Mouse (Mus musculus) liver, embryonic 11.5 days (tissue): ENCODE results near the gene Snx29. TPM values are rescaled to one million over a fixed set of nuclear protein-coding genes. Genes with fewer than 3 reads are reported as not detected.
"Not testable (repeated sequence)": the region's sequence is repeated elsewhere in the genome, so short reads cannot be mapped to it uniquely, and the experiment has no call there.

Experiments
- ATAC-seq: fragments of 200-750 bp; cut with Nextera tagmentation; replicated peaks from 2 replicates; pipeline ENCODE4 v1.8.0; 2017; ENCODE audit warnings: moderate number of reproducible peaks, mild to moderate bottlenecking, moderate TSS enrichment, moderate library complexity; ENCODE audit not compliant: low FRiP score
- DNase-seq: peaks from one replicate; pipeline ENCODE4 v3.0.0-alpha.2; 2017; ENCODE audit warnings: low spot score
- H3K27ac ChIP-seq: fragments of 300-500 bp; sonication (generic); 2 replicates; pipeline ENCODE4 v1.5.1; 2014; ENCODE audit warnings: mild to moderate bottlenecking, low read depth, low read length, control low read depth
- H3K27me3 ChIP-seq: fragments of 300-500 bp; sonication (generic); replicated peaks from 2 replicates; pipeline ENCODE4 v1.6.1; 2014; ENCODE audit warnings: low read length, mixed read lengths; ENCODE audit not compliant: control insufficient read depth, insufficient read depth
- H3K36me3 ChIP-seq: fragments of 300-500 bp; sonication (generic); 2 replicates; pipeline ENCODE4 v1.6.1; 2014; ENCODE audit warnings: mild to moderate bottlenecking, low read length, moderate library complexity, mixed read lengths; ENCODE audit not compliant: control insufficient read depth, insufficient read depth
- H3K4me1 ChIP-seq: fragments of 300-500 bp; sonication (generic); replicated peaks from 2 replicates; pipeline ENCODE4 v1.6.1; 2014; ENCODE audit warnings: low read length, mixed read lengths; ENCODE audit not compliant: control insufficient read depth, insufficient read depth
- H3K4me2 ChIP-seq: fragments of 300-500 bp; sonication (generic); 2 replicates; pipeline ENCODE4 v1.6.1; 2014; ENCODE audit warnings: mild to moderate bottlenecking, control low read depth, moderate library complexity
- H3K4me3 ChIP-seq: fragments of 300-500 bp; sonication (generic); 2 replicates; pipeline ENCODE4 v1.5.1; 2014; ENCODE audit warnings: low read depth, low read length, control low read depth
- H3K9ac ChIP-seq: fragments of 300-500 bp; sonication (generic); 2 replicates; pipeline ENCODE4 v1.6.1; 2014; ENCODE audit warnings: low read depth, low read length, control low read depth
- H3K9me3 ChIP-seq: fragments of 300-500 bp; sonication (generic); 2 replicates; pipeline ENCODE4 v1.6.1; 2016; ENCODE audit warnings: low read length, inconsistent platforms, mixed read lengths; ENCODE audit not compliant: control insufficient read depth
- WGBS: fragments of 180-500 bp; shearing (Covaris S2); extraction: QIAGEN DNeasy Blood & Tissue Kit; methylation state at CpG from one replicate; pipeline ENCODE4 v1.1.7; 2014; 5-methylcytosine and 5-hydroxymethylcytosine counted together
- polyA plus RNA-seq: library from polyadenylated mRNA; unstranded; fragments of >200 nt; fragmentation: Nextera tagmentation; extraction: Ambion mirVana; gene quantifications from 2 replicates; pipeline ENCODE4 v1.2.1, GENCODE M21; 2014

The Snx29 gene
- polyA plus RNA-seq, 1 experiment from 2014 or later = 5.1 TPM

- ATAC-seq (no peak), DNase-seq (no peak)
- no peak overlapping the region for H3K9ac ChIP-seq
- WGBS = 43% methylated on average over 4 of the region's 4 CpGs
- H3K27me3 ChIP-seq = no peaks in the 10 kb centered on the region
- H3K4me1 ChIP-seq = no peaks in the 10 kb centered on the region
- no peak overlapping the region for H3K4me2 ChIP-seq
- H3K27ac ChIP-seq = no peak overlapping the region
- H3K4me3 ChIP-seq = no peak overlapping the region
- H3K9me3 ChIP-seq = no peaks in the 10 kb centered on the region
- H3K36me3 ChIP-seq = no peaks in the 10 kb centered on the region
Measured at GRCm38 (mm10) chr16:11441616-11442015, 118.9 kb downstream of the Snx29 start.

GRCm38 (mm10) chr16:11442534-11442933 lies 119.8 kb downstream of the Snx29 start:
- no peak for ATAC-seq
- H3K9me3 ChIP-seq = no peaks in the 10 kb centered on the region
- H3K4me3 ChIP-seq = no peak overlapping the region

GRCm38 (mm10) chr16:11444626-11445025 lies 121.9 kb downstream of the Snx29 start:
- H3K27me3 ChIP-seq = no peaks in the 10 kb centered on the region
- H3K36me3 ChIP-seq = no peaks in the 10 kb centered on the region
- DNase-seq (no peak), ATAC-seq (no peak)
- WGBS = 94% methylated on average over 1 of the region's 1 CpGs
- H3K4me2 ChIP-seq = no peak overlapping the region
- no peak overlapping the region for H3K4me3 ChIP-seq
- no peaks in the 10 kb centered on the region for H3K9me3 ChIP-seq
- no peak overlapping the region for H3K27ac ChIP-seq
- no peak overlapping the region for H3K9ac ChIP-seq
- no peaks in the 10 kb centered on the region for H3K4me1 ChIP-seq

More at GRCm38 (mm10) chr16:11442534-11442933, 119.8 kb downstream of the Snx29 start:
- no peak for DNase-seq
- H3K27ac ChIP-seq = no peak overlapping the region
- no peaks in the 10 kb centered on the region for H3K4me1 ChIP-seq
- H3K27me3 ChIP-seq = no peaks in the 10 kb centered on the region
- H3K9ac ChIP-seq = no peak overlapping the region
- H3K36me3 ChIP-seq = no peaks in the 10 kb centered on the region
- no peak overlapping the region for H3K4me2 ChIP-seq

- DNase-seq (no peak), ATAC-seq (no peak)
- Histone ChIP-seq H3K4me3 (no peak overlapping the region), H3K36me3 (no peaks in the 10 kb centered on the region), H3K4me1 (no peaks in the 10 kb centered on the region), H3K9ac (no peak overlapping the region), H3K9me3 (no peaks in the 10 kb centered on the region), H3K27ac (no peak overlapping the region), H3K27me3 (no peaks in the 10 kb centered on the region), H3K4me2 (no peak overlapping the region)
- WGBS = 88% methylated on average over 4 of the region's 4 CpGs
Measured at GRCm38 (mm10) chr16:11446977-11447376, 124.3 kb downstream of the Snx29 start.

GRCm38 (mm10) chr16:11447905-11448304 lies 125.2 kb downstream of the Snx29 start:
- ATAC-seq (no peak), DNase-seq (no peak)
- no peak overlapping the region for H3K9ac ChIP-seq
- no peak overlapping the region for H3K4me3 ChIP-seq
- no peak overlapping the region for H3K4me2 ChIP-seq
- WGBS = 89% methylated on average over 5 of the region's 5 CpGs
- no peaks in the 10 kb centered on the region for H3K36me3 ChIP-seq
- H3K9me3 ChIP-seq = no peaks in the 10 kb centered on the region
- no peaks in the 10 kb centered on the region for H3K27me3 ChIP-seq
- no peaks in the 10 kb centered on the region for H3K4me1 ChIP-seq
- no peak overlapping the region for H3K27ac ChIP-seq

GRCm38 (mm10) chr16:11448696-11449095 lies 126.0 kb downstream of the Snx29 start:
- 72% methylated on average over 4 of the region's 4 CpGs for WGBS
- not testable (repeated sequence) for H3K27ac ChIP-seq, H3K9me3 ChIP-seq, H3K4me1 ChIP-seq, H3K4me3 ChIP-seq, H3K4me2 ChIP-seq, H3K27me3 ChIP-seq, H3K9ac ChIP-seq, H3K36me3 ChIP-seq, ATAC-seq, DNase-seq

GRCm38 (mm10) chr16:11449344-11449743 lies 126.6 kb downstream of the Snx29 start:
- no peak for DNase-seq
- 82% methylated on average over 4 of the region's 4 CpGs for WGBS
- no peaks in the 10 kb centered on the region for H3K36me3 ChIP-seq
- H3K9me3 ChIP-seq = no peaks in the 10 kb centered on the region
- no peak overlapping the region for H3K4me3 ChIP-seq
- no peak overlapping the region for H3K27ac ChIP-seq
- H3K27me3 ChIP-seq = no peaks in the 10 kb centered on the region
- no peak for ATAC-seq
- H3K9ac ChIP-seq = no peak overlapping the region
- no peaks in the 10 kb centered on the region for H3K4me1 ChIP-seq
- no peak overlapping the region for H3K4me2 ChIP-seq

GRCm38 (mm10) chr16:11450626-11451025 lies 127.9 kb downstream of the Snx29 start:
- H3K9ac ChIP-seq = no peak overlapping the region
- H3K27ac ChIP-seq = no peak overlapping the region
- no peak overlapping the region for H3K4me3 ChIP-seq
- no peaks in the 10 kb centered on the region for H3K27me3 ChIP-seq
- H3K36me3 ChIP-seq = no peaks in the 10 kb centered on the region
- no peaks in the 10 kb centered on the region for H3K9me3 ChIP-seq
- no peaks in the 10 kb centered on the region for H3K4me1 ChIP-seq
- WGBS = 92% methylated on average over 4 of the region's 4 CpGs
- ATAC-seq (no peak), DNase-seq (no peak)
- no peak overlapping the region for H3K4me2 ChIP-seq

GRCm38 (mm10) chr16:11454871-11455270 lies 132.2 kb downstream of the Snx29 start:
- H3K9me3 ChIP-seq = no peaks in the 10 kb centered on the region
- H3K4me2 ChIP-seq = no peak overlapping the region
- no peaks in the 10 kb centered on the region for H3K36me3 ChIP-seq
- H3K27ac ChIP-seq = no peak overlapping the region
- ATAC-seq = no peak
- WGBS = 88% methylated on average over 4 of the region's 4 CpGs
- H3K4me3 ChIP-seq = no peak overlapping the region
- no peak overlapping the region for H3K9ac ChIP-seq
- no peak for DNase-seq
- no peaks in the 10 kb centered on the region for H3K27me3 ChIP-seq
- H3K4me1 ChIP-seq = no peaks in the 10 kb centered on the region; the same call in 1 of the 2 replicates
